Mouse (Mus musculus) 3T3-L1 (cell line): ENCODE data around the gene Emc1.

ENCODE experiments used
- DNase-seq: peaks from one replicate; pipeline ENCODE4 v3.0.0-alpha.2; 2015; ENCODE audit warnings: low read depth, low spot score

The Emc1 gene

GRCm38 (mm10) chr4:139351931-139352711 lies at the start of gene Emc1, which contains the start of the genes Mrto4 and Ubr4:
Gene Emc1, plus strand, starts transcription at chr4:139352587.
Gene Mrto4, minus strand, starts transcription at chr4:139352576.
Gene Ubr4, plus strand, starts transcription at chr4:139352609.
- DNase-seq, result peak; percentile 78

- DNase-seq, result no peak
Measured at GRCm38 (mm10) chr4:139305521-139305920, 46.9 kb upstream of the Emc1 start.

- no peak for DNase-seq
Measured at GRCm38 (mm10) chr4:139307916-139308315, 44.5 kb upstream of the Emc1 start.

- DNase-seq, result peak; percentile 51
Measured at GRCm38 (mm10) chr4:139309651-139310050, 42.7 kb upstream of the Emc1 start.

- peak; percentile 87 for DNase-seq
Measured at GRCm38 (mm10) chr4:139310171-139310898, 42.1 kb upstream of the Emc1 start, which contains the start of the genes Pqlc2 and Akr7a5. Gene Pqlc2, minus strand, starts transcription at chr4:139310708. Gene Akr7a5, plus strand, starts transcription at chr4:139310744.

GRCm38 (mm10) chr4:139310899-139311701 lies 41.3 kb upstream of the Emc1 start:
- no peak for DNase-seq

- no peak for DNase-seq
Measured at GRCm38 (mm10) chr4:139311707-139312106, 40.7 kb upstream of the Emc1 start.

GRCm38 (mm10) chr4:139312632-139313031 lies 39.8 kb upstream of the Emc1 start:
- peak; percentile 65 for DNase-seq

- no peak for DNase-seq
Measured at GRCm38 (mm10) chr4:139318449-139318848, 33.9 kb upstream of the Emc1 start.

- no peak for DNase-seq
Measured at GRCm38 (mm10) chr4:139319740-139320139, 32.6 kb upstream of the Emc1 start.

GRCm38 (mm10) chr4:139330605-139331004 lies 21.8 kb upstream of the Emc1 start:
- DNase-seq, result peak; percentile 83

GRCm38 (mm10) chr4:139334631-139335295 lies 17.6 kb upstream of the Emc1 start:
- DNase-seq, result no peak

GRCm38 (mm10) chr4:139335507-139335906 lies 16.9 kb upstream of the Emc1 start:
- no peak for DNase-seq

- peak; percentile 82 for DNase-seq
Measured at GRCm38 (mm10) chr4:139336822-139337483, 15.4 kb upstream of the Emc1 start.

GRCm38 (mm10) chr4:139338145-139338544 lies 14.2 kb upstream of the Emc1 start:
- DNase-seq, result no peak

- DNase-seq, result no peak
Measured at GRCm38 (mm10) chr4:139340835-139341234, 11.6 kb upstream of the Emc1 start.

- peak; percentile 35 for DNase-seq
Measured at GRCm38 (mm10) chr4:139341556-139342233, 10.7 kb upstream of the Emc1 start.

- DNase-seq, result peak; percentile 52
Measured at GRCm38 (mm10) chr4:139343718-139344117, 8.7 kb upstream of the Emc1 start.

GRCm38 (mm10) chr4:139345416-139346019 lies 6.9 kb upstream of the Emc1 start:
- no peak for DNase-seq

- DNase-seq, result peak; percentile 21
Measured at GRCm38 (mm10) chr4:139352832-139353231, 445 bp downstream of the Emc1 start.
